Comparison of ENCODE assay signal across 8 mouse cellular contexts in genomic region chr3:142559632-142560228, GRCm38 (mm10). TPM values are rescaled to one million over a fixed set of nuclear protein-coding genes. Genes with fewer than 3 reads are reported as not detected.
DNase-seq lines count a peak whose midpoint lies in the region; ATAC-seq lines count a peak whose summit lies in the region.

Gbp3 (plus strand) TSS chr3:142560026.

- peak within 1 kb of the TSS; percentile 31 for H3K4me3 ChIP-seq in embryonic facial prominence, embryonic 14.5 days (ENCODE audit: low read depth, low read length)
- peak within 1 kb of the TSS; percentile 24 for H3K4me3 ChIP-seq in midbrain, embryonic 12.5 days

- WGBS in embryonic facial prominence, embryonic 14.5 days, result 26% methylated on average over 3 of the region's 3 CpGs
- WGBS in large intestine, adult 2 months, result 0% methylated on average over 3 of the region's 3 CpGs
- WGBS in midbrain, embryonic 12.5 days, result 41% methylated on average over 3 of the region's 3 CpGs

- no peaks in the 10 kb centered on the region for H3K36me3 ChIP-seq in embryonic facial prominence, embryonic 14.5 days (ENCODE audit: control insufficient read depth, insufficient read depth, low read length)
- no peaks in the 10 kb centered on the region for H3K36me3 ChIP-seq in midbrain, embryonic 12.5 days

- H3K9me3 ChIP-seq in embryonic facial prominence, embryonic 14.5 days (ENCODE audit: control insufficient read depth, low read length), result no peaks in the 10 kb centered on the region
- H3K9me3 ChIP-seq in midbrain, embryonic 12.5 days, result no peaks in the 10 kb centered on the region

- ATAC-seq in embryonic facial prominence, embryonic 14.5 days (ENCODE audit: low read depth), result no peak
- ATAC-seq in midbrain, embryonic 12.5 days (ENCODE audit: low FRiP score, low read depth), result no peak
- no peak for ATAC-seq in megakaryocyte-erythroid progenitor cell, adult 5-6 weeks (replicated peaks; ENCODE audit: low FRiP score, low TSS enrichment, poor library complexity, severe bottlenecking)

- no peaks in the 10 kb centered on the region for H3K4me1 ChIP-seq in embryonic facial prominence, embryonic 14.5 days (ENCODE audit: control insufficient read depth, insufficient read depth, low read length)
- H3K4me1 ChIP-seq in midbrain, embryonic 12.5 days, result no peaks in the 10 kb centered on the region

- intact Hi-C loops in heart, postnatal 36 days (cut with DNase I), result loop anchor here (1.0 to 10.0 kb wide), 4 partner anchors 29 to 145 kb away; partner anchors contain the start of genes Gbp2, Gbp5, Gbp7 and Kyat3

- peak; percentile 23 for DNase-seq in urinary bladder, postnatal 14 days (ENCODE audit: low spot score)
- no peak for DNase-seq in urinary bladder, postnatal 10 days (ENCODE audit: low spot score)
- DNase-seq in embryonic facial prominence, embryonic 14.5 days (ENCODE audit: low spot score), result no peak
- DNase-seq in heart, postnatal 36 days, result peak; percentile 53 to 59
- DNase-seq in large intestine, adult 2 months (ENCODE audit: low read depth, low spot score), result peak; percentile 22
- DNase-seq in layer of hippocampus, postnatal 36 days, result no peak

- peak within 1 kb of the TSS; percentile 44 for H3K4me2 ChIP-seq in embryonic facial prominence, embryonic 14.5 days (ENCODE audit: low read depth, low read length)
- peak within 1 kb of the TSS; percentile 45 for H3K4me2 ChIP-seq in midbrain, embryonic 12.5 days (replicated peaks)

- H3K27ac ChIP-seq in embryonic facial prominence, embryonic 14.5 days (replicated peaks; ENCODE audit: low read depth, low read length), result no peak within 1 kb of the TSS
- no peak within 1 kb of the TSS for H3K27ac ChIP-seq in midbrain, embryonic 12.5 days (replicated peaks)

- peak within 1 kb of the TSS; percentile 9; the same call in 1 of the 2 replicates for H3K9ac ChIP-seq in embryonic facial prominence, embryonic 14.5 days (ENCODE audit: low read depth, low read length)
- H3K9ac ChIP-seq in midbrain, embryonic 12.5 days (replicated peaks), result no peak within 1 kb of the TSS

- no peaks in the 10 kb centered on the region for H3K27me3 ChIP-seq in embryonic facial prominence, embryonic 14.5 days (replicated peaks; ENCODE audit: control insufficient read depth, insufficient read depth, low read length)
- H3K27me3 ChIP-seq in midbrain, embryonic 12.5 days, result no peaks in the 10 kb centered on the region

RNA-seq across cellular contexts. Expression of gene Gbp3, which starts in this region (rescaled TPM):
- polyA plus RNA-seq in embryonic facial prominence, embryonic 14.5 days (2014; fragmentation: Nextera tagmentation; extraction: Ambion mirVana), result 1.7 and 1.9 TPM in 2 replicates
- 10 to 100 TPM; 15.1 to 23.8 TPM for total RNA-seq in heart, postnatal 36 days (2021)
- 13.8 and 23.7 TPM in 2 replicates for polyA plus RNA-seq in large intestine, adult 2 months (2012; rRNA removed)
- polyA plus RNA-seq in midbrain, embryonic 12.5 days (2016; fragmentation: Nextera tagmentation; extraction: Ambion mirVana), result 0.38 and 0.64 TPM in 2 replicates
- 1.5 and 4.9 TPM in 2 replicates for total RNA-seq in megakaryocyte-erythroid progenitor cell, adult 5-6 weeks (2014; fragmentation: Nextera tagmentation)
- total RNA-seq in megakaryocyte-erythroid progenitor cell, adult 5-6 weeks (2017), result 4.4 and 9.1 TPM in 2 replicates
- 1 to 10 TPM; 4.2 to 6.2 TPM for total RNA-seq in layer of hippocampus, postnatal 36 days (2021)

Comparison
In these comparisons a context has a peak if more than half of its experiments do, and no peak if none do; other contexts are left out.
1. DNase-seq: peak in urinary bladder, postnatal 14 days (single experiment), heart, postnatal 36 days (2 of 2) and large intestine, adult 2 months (single experiment); none in urinary bladder, postnatal 10 days (single experiment), embryonic facial prominence, embryonic 14.5 days (single experiment) and layer of hippocampus, postnatal 36 days (0 of 2).